Mouse (Mus musculus): ENCODE data around the gene Slc25a38.
"Not testable (repeated sequence)": the region's sequence is repeated elsewhere in the genome, so short reads cannot be mapped to it uniquely, and the experiment has no call there.

The Slc25a38 gene

DNA sequence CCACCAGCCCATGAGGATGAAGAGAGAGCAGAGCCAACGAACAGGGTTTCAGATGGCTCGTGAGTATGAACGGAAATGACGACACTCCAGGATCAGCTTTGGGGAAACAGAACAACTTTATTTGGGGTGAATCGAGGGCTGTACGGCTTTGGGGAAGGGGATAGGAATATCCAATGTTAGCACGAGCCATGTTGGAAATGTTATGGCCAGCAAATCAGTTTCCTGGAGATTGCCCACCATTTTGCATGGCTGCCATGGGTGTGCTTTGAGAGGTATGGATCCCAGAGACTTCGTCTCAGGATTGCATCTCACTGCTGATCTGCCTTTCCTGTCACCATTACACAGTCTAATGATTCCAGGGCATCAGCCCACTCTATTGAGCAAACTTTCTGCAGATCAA lies 10.9 kb upstream of the Slc25a38 start:
- DNase-seq (ENCODE audit: low read depth, low spot score) = no peak

DNA sequence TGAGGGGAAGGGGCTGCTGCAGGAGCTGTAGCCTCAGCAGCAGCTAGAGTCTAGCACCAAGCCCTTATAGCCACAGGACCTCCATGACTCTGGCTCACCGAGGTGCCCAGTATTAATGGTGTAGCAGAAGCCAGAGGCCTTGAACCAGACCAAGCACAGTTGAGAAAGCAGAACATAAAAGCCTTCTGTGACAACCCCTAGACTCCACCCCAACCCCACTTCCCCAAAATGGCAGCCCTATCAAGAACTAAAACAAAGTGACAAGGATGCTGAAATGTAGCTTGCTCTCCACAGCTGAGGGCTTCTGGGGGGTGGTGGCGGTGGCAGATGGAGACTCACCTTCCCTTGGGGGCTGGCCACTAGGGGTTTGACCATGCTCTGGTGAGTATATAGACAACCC lies 9.0 kb upstream of the Slc25a38 start:
- no peak for DNase-seq (ENCODE audit: low read depth, low spot score)

DNA sequence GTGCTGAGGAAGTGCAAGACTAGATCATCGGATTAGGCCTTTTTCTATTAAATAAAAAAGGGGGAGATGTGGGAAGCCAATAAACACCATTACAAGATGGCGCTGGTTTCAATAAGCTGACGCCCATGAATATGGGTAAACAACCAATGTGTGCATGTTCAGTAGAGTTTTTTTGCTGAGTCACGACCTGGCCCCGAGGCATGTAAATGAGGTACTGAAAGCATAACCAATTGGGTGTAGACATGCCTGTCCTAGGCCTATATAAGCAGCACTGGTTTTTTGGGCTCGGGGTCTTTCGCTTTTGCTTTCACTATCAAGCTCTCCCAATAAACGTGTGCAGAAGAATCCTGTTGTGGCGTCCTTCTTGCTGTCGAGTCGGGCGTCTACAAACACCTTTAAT lies 1.2 kb upstream of the Slc25a38 start:
- not testable (repeated sequence) for DNase-seq (ENCODE audit: low read depth, low spot score)

DNA sequence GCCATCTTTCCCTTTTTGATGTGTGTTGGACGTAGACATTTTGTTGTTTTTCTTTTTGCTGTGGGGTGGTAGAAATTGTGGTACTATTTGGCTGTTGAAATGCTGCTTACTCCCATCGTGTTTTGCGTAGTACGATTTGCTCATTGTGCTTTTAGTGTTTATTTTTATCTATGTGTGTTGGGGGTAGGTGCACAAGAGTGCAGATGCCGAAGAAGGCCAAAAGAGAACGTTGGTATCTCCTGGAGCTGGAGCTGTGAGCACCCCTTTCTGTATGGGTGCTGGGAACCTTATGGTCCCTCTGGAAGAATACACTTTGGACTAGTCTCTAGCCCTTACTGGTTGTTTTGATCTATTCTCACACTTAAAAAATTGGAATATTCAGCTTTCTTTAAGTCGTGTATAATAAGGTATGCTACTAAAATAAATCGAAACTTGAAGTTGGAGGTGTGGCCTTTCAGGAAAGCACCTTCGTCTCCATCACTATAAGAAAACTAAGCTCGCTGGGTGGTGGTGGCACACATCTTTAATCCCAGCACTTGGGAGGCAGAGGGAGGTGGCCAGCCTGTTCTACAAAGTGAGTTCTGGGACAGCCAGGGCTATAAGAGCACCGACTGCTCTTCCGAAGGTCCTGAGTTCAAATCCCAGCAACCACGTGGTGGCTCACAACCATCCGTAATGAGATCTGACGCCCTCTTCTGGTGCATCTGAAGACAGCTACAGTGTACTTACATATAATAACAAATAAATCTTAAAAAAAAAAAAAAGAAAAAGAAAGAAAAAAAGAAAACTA lies 1.2 kb downstream of the Slc25a38 start:
- DNase-seq (ENCODE audit: low read depth, low spot score) = no peak

DNA sequence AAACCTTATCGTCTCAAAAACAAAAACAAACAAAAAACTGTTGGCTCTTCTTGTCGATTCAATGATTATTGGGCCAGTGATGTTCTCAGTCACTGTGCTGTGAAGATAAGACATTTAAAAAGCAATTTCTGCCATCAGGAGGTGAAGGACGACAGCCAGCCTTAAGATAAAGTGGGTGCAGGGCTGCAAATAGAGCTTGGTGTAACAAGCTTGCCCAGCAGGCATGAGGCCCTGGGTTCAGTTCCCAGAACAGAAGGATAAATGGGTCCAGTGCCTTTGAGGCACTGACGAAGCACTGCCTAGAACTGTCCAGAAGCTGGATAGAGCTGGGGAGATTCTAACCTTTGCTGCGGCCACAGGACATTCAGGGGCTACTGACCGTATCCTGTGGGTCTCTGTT lies 2.3 kb downstream of the Slc25a38 start:
- DNase-seq (ENCODE audit: low read depth, low spot score) = no peak

DNA sequence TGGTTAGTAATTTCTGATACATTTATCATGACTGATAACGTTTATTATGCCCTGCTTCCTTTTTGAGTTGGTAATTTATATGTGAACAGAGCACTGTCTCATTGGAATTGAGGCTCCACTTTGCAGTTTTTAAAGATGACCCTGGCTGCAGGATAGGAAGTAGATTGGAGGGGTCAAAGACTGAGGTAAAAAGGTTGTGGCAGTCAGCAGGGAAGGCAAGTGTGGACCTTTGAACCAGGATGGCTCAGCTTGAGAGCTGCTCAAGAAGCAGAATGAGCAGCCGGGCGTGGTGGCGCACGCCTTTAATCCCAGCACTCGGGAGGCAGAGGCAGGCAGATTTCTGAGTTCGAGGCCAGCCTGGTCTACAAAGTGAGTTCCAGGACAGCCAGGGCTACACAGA lies 3.3 kb downstream of the Slc25a38 start:
- DNase-seq (ENCODE audit: low read depth, low spot score) = no peak

DNA sequence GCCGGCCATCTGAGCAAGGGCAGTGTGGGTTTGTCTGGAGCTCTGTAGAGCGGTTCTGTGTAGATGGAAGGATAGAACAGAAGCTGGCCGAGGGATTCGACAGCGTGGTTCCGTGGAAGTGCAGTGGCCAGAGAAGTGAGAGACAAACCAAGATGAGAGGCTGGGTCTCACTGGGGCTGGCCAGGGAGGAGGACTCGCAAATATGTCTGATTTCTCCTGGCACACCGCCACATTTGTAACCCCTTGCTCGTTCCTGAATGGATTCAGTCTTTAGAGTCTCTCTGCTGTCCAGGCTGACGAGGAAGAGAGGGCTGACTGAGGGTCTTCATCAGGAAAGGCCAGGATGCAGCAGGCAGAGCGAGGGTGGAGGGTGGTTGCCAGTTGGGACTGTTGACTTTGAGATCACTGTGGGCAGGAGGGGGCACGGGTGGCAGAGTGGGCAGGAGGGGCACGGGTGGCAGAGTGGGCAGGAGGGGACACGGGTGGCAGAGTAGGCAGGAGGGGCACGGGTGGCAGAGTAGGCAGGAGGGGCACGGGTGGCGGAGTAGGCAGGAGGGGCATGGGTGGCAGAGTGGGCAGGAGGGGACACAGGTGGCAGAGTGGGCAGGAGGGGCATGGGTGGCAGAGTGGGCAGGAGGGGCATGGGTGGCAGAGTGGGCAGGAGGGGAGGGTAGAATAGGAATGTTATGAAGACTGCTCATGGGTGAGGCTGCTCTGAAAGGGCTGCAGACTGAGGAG lies 4.0 kb downstream of the Slc25a38 start:
- DNase-seq (ENCODE audit: low read depth, low spot score) = no peak

DNA sequence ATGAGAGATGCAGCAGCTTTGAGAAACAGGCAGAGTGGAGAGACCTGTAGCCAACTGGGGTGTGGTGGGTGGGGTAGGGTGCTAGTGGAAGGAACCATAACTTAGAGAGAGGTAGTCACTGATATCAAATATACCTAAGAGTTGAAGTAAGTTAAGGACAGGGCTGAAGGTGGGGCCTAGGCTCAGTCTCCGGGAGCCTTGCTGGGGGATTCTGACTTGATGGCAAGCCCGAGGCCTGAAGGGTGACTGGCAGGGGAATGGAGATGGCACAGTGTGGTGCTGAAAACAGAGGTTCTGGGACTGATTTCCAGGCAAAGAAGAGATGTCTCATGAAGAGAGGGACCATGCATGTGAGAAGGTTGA lies 4.6 kb downstream of the Slc25a38 start:
- DNase-seq (ENCODE audit: low read depth, low spot score) = no peak

DNA sequence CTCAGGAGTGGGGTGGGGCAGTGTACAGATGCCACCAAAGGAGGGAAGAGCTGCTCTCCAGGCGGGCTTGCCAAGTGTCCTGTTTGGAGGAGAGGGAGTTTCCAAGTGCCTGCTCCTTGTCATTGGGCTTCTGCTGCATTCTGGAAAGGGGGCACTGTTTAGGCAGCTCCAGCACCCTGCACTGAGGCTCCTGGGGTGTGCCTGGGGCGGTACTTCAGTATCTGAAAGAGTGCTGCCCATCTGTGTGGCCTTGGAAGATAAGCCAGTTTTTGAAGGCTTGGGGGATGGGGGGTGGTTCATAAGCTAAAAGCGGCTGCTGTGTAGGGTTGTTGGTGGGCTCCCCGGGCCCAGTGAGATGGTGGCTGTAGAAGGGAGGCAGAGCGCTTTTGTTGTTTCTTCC lies 5.4 kb downstream of the Slc25a38 start:
- no peak for DNase-seq (ENCODE audit: low read depth, low spot score)

DNA sequence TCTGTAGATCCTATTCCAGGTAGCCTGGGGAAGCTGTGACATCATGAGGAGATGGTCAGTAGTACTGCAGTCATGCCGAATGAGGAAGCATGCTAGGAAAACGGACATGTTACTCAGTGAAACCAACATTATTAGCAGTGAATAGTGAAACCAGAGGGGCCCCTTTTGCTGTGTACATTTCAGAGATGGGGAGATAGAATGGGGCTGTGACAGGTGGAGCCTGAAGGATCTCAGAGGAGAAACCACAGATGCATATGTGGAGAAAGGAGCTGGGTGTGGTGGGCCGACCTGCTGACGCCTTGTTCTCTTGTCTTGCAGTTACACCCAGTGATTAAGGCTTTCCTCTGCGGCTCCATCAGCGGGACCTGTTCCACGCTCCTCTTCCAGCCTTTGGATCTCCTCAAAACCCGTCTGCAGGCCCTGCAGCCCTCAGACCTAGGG lies 6.0 kb downstream of the Slc25a38 start:
- no peak for DNase-seq (ENCODE audit: low read depth, low spot score)

DNA sequence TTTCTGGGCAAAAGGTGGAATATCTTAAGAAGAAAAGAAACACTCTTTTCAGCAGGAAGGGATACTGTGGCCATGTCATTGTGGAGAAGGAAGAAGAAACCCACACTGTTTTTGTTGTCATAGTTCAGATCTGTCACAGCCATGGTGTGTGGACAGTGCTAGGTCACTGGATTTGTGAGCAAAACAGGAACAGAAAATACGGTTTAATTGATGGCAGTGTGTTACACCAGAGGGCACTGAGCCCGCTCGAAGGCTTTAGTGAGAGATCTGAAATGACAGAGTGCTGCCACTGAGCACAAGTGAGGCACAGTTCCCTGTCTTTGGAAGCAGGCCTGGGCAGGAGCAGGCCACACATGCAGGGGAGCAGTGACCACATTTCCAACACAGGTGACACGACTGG lies 8.0 kb downstream of the Slc25a38 start:
- no peak for DNase-seq (ENCODE audit: low read depth, low spot score)

DNA sequence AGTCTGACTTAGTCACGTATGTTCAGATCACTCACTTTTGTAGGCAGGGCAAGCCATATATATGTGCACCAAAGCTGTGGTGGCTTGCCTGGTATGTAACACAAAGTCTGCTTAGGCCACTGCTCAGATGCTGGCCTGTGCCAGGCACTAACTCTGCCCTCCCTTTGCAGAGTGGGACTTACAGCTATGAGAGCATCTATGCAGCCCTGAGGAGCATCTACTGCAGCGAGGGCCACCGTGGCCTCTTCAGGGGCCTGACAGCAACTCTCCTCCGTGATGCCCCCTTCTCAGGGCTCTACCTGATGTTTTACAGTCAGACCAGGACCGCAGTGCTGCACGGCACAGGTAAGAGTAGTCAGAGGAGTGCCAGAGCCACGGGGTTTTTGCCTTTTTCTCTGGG lies 10.3 kb downstream of the Slc25a38 start:
- DNase-seq (ENCODE audit: low read depth, low spot score) = no peak

DNA sequence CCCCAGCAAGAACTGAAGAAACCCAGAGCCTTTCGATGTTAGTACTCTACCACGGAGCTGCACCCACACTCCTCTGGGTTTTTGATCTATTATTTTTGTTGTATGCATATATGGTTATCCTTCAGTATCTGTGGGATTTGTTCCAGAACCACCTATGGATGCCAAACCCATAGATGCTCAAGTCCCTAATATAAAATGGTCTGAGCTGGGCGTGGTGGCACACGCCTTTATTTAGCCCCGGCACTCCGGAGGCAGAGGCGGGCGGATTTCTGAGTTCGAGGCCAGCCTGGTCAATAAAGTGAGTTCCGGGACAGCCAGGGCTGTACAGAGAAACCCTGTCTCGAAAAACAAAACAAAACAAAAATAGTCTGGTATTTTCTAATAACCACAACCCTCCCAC lies 16.7 kb downstream of the Slc25a38 start:
- DNase-seq (ENCODE audit: low read depth, low spot score) = no peak

DNA sequence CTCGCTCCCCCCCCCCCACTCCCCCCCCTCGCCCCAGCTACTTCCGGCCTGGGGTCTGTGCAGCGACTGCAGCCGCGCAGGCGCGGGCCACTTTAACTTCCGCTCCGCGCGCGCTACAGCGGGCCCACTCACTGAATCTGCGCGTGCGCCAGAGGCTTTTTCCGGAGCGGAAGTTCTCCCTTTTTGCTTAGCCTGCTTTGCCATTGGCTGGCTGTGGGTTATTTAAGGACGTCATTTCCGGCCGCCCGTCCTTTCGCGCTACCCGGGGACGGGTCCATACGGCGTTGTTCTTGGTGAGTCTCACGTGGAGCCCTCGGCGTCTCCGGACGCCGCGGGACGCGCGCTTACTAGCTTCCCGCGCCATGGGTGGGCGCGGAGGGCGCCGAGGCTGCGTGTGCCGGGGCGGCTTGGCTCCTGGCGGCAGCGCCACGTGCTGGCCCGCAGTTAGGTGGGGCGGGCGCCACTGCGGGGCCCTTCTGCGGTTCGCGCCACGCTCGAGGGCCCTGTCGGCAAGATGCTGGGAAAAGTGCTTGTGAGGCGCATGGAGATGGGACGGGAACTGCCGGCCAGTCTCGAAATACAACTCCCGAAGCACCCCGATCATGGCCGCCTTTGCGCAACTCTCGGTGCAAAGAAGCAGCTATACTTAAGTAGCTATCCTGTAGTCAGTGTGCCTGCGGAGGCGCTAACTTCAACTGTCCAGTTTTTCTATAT lies 17.5 kb downstream of the Slc25a38 start, which contains the start of gene Rpsa:
Rpsa (plus strand) TSS at position 152 of the 714 bp plus-strand sequence.
- peak; percentile 98 for DNase-seq (ENCODE audit: low read depth, low spot score)

DNA sequence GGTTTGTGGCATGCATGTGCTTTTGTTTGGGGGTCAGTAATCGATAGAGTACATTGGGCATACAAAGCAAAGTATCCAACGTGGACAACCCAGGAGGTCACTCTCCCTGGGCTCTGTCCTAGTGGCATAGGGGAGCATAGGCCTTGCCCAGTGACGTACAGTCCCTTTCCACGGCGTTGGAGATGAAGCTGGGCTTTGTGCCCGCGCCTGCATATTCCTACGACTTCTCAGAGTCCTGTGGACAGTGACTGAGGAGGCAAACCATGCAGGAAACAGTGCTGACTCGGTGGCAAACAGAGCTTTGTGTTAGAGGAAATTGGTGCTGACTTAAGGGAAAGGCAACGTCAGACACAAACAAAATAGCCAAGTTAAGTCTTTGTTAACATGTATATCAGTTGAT lies 19.1 kb downstream of the Slc25a38 start:
- DNase-seq (ENCODE audit: low read depth, low spot score) = peak; percentile 61

DNA sequence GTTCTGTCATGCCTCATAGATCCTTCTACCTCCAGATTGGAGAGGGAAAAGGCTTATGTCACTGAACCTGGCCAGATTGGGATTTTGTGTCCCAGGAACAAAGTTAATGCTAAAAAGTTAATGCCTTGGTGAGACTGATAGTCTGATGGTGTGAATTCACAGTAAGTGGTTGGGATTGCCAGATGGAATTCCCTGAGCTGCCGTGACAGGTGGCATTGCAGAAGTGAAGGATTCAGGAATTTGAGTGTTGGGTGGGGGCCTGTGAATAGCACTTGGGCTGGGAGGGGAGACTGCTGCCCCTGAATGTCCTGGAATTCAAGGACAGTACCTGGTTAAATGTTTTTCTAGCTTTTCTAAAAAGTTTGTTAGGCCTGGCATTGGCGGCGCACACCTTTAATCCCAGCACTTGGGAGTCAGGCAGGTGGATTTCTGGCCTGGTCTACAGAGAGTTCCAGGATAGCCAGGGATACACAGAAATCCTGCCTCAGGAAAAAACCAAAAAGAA lies 21.7 kb downstream of the Slc25a38 start:
- DNase-seq (ENCODE audit: low read depth, low spot score) = no peak

DNA sequence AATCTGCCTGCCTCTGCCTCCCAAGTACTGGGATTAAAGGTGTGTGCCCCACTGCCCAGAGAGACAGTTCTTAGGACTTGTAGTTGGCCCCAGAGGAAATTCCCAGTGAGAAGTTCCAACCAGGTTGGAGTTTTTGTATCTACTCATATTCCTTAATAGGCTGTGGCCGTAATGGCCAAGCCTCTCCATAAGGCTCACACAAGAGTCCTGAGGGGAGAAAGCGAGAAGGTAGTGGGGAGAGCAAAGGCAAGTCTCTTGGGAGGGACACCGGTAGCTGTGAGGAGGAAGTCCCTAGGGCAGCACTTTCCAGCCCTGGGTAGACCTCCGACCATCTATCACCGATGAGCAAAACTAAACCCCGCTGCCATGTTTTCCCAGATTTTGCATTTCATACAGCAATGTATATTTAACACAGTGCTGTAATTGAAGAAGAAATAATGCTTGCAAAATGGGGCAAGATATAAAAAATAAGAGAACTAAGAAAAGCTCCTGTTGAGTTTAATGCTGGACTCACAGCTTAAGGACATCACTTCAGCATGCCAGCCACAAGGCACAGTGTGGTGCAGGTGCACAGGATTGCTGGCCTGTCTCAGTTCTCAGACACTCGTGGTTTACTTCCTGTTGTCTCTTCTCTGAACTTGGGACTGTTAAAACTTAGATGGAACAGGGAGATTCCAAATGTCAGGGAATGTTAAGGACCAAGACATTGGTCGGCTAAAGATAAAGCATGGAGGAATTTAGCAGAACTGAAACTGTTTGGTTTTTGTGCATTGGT lies 23.0 kb downstream of the Slc25a38 start:
- DNase-seq (ENCODE audit: low read depth, low spot score) = peak; percentile 47

DNA sequence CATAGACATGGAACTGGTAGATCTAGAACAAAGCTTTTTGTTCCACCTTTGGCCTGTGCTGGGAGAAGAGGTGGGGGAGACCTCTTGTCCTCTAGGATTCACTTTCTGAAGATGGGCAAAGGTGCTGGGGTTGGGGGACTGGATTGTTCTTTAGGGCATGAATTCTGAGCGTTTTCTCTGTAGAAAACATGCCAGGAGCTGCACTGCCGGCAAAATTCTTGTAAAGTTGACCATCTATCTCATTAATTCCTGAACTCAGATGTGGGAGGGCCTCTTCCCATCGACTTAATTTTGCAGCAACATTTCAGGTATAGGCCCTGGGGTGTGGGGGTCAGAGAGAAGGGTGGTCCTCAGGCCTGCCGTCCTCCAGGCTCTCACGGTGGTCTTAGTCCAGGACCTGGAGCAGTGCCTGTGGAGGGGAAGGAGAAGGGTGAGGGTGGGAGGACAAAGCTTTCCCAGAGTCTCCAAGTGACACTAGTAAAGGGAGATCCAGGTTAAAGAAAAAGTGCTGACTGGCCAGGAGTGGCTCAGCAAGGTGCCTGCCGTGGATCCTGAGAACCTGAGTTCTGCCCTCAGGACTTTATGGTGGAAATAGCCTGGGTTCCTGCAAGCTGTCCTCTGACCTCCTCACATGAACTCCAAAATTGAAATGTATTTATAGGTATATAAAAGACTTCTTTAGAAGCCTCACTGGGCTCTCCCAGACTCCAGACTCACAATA lies 23.7 kb downstream of the Slc25a38 start:
- no peak for DNase-seq (ENCODE audit: low read depth, low spot score)

DNA sequence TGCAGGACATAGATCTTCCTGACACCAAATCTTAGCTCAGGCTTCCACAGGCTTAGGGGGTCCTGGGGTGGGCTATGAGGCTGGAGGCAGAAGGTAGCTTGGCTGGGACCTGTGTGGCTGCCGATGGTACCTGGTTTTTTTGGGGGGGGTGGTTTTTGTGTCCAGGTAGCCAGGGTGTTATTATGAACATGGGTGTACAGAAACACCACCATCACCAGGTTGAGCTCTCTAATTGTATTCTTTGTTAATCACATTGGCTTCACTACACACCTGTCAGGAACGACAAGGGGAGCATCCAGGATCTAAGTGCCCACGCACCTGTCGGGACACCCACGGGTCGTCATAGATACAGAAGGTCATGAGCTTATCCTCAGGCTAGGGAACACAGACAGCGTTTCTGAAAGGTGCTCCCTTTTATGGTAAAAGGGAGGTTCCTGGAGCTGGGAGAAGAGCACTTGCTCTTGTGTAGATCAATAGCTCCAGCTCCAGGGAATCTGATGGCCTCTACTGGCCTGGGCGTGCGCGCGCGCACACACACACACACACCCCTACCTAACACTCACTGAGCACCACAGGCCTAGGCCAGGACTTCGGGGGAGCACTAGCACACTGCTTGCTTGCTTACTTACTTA lies 24.5 kb downstream of the Slc25a38 start:
- DNase-seq (ENCODE audit: low read depth, low spot score) = no peak

DNA sequence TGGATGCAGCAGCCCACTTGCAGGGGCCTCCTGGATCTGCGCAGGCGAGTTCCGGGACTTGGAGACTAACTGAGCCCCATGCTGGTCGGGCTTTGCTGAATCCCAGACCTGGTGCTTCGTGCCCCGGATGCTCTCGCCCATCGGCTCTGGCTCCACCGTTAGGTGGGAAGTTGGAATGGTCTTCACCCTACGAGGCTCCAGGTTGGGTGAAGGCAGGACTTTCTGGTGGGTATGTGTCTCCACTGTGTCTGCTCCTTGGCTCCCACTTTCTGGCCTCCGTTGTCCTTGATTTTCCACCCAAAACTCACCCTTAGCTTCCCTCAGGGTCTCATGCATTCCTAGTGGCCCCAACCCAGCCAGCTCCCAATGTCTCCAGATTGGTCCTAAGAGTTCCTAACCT lies 25.3 kb downstream of the Slc25a38 start:
- DNase-seq (ENCODE audit: low read depth, low spot score) = no peak

Measured in 3T3-L1 (cell line).